Mouse (Mus musculus): ENCODE data around the gene Ppp1r9b. TPM values are rescaled to one million over a fixed set of nuclear protein-coding genes. Genes with fewer than 3 reads are reported as not detected.

The Ppp1r9b gene
- total and polyA plus RNA-seq, 2 experiments, result 2.6 to 3.6 TPM

DNA sequence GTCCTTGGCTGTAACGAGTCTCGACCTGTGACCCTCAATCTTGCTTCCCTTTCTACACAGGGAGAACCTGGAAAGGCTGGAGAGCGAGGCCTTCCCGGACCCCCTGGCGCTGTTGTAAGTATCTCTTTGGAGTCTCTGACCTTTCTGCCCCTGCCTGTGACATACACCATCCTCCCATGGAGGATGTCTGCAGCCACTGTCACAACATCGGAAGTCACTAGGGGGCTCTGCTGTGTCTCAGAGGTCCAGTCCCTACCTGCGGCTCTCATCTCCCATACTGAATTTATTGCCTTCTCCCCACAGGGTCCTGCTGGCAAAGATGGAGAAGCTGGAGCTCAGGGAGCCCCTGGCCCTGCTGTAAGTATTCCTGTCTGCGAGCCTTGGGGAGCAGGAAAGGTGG, 46.5 kb upstream of the Ppp1r9b start:
- TF ChIP-seq CTCF (IDR thresholded peaks at IDR 0.05; ENCODE audit: low read depth, low read length), result no peak
- no peak overlapping the region for H3K9ac ChIP-seq (ENCODE audit: low read depth, low read length)
- 18% methylated on average over 8 of the region's 8 CpGs for WGBS
- H3K27ac ChIP-seq (replicated peaks; ENCODE audit: insufficient read depth, low read depth, low read length), result no peak overlapping the region
- H3K79me2 ChIP-seq (ENCODE audit: control insufficient read depth, insufficient read depth, low read length), result no peaks in the 10 kb centered on the region
- no peaks in the 10 kb centered on the region for H3K36me3 ChIP-seq (ENCODE audit: control insufficient read depth, insufficient read depth, low read length)
- H3K4me1 ChIP-seq (ENCODE audit: control insufficient read depth, insufficient read depth, low read length), result no peaks in the 10 kb centered on the region
- H3K27me3 ChIP-seq (ENCODE audit: control insufficient read depth, insufficient read depth, low read length), result no peaks in the 10 kb centered on the region
- no peak for DNase-seq (ENCODE audit: extremely low read depth, low read depth, low spot score)
- H3K4me3 ChIP-seq (ENCODE audit: insufficient read depth, low read depth, low read length), result no peak overlapping the region

DNA sequence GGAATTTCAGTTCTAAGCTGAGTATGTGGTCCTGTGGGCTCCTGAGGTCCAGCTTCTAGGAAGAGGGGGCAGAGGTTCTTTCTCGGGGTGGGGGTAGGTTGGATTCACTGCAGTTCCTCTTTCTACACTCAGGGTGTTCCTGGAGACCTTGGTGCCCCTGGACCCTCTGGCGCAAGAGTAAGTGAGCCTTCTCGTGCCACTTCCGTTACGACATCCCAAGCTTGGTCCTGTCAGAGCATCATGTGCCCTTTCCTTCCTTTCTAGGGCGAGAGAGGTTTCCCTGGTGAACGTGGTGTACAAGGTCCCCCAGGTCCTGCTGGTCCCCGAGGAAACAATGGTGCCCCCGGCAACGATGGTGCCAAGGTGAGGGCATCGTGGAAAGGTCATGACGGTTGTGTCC, 45.6 kb upstream of the Ppp1r9b start:
- Histone ChIP-seq H3K36me3 (ENCODE audit: control insufficient read depth, insufficient read depth, low read length) (no peaks in the 10 kb centered on the region), H3K9ac (ENCODE audit: low read depth, low read length) (no peak overlapping the region), H3K79me2 (ENCODE audit: control insufficient read depth, insufficient read depth, low read length) (no peaks in the 10 kb centered on the region), H3K4me3 (ENCODE audit: insufficient read depth, low read depth, low read length) (no peak overlapping the region), H3K4me1 (ENCODE audit: control insufficient read depth, insufficient read depth, low read length) (no peaks in the 10 kb centered on the region), H3K27me3 (ENCODE audit: control insufficient read depth, insufficient read depth, low read length) (no peaks in the 10 kb centered on the region), H3K27ac (replicated peaks; ENCODE audit: insufficient read depth, low read depth, low read length) (no peak overlapping the region)
- TF ChIP-seq POLR2A (IDR thresholded peaks at IDR 0.05; ENCODE audit: extremely low read depth, insufficient read depth, low read length) (no peak), CTCF (IDR thresholded peaks at IDR 0.05; ENCODE audit: low read depth, low read length) (no peak)
- no peak for DNase-seq (ENCODE audit: extremely low read depth, low read depth, low spot score)
- 69% methylated on average over 12 of the region's 12 CpGs for WGBS

DNA sequence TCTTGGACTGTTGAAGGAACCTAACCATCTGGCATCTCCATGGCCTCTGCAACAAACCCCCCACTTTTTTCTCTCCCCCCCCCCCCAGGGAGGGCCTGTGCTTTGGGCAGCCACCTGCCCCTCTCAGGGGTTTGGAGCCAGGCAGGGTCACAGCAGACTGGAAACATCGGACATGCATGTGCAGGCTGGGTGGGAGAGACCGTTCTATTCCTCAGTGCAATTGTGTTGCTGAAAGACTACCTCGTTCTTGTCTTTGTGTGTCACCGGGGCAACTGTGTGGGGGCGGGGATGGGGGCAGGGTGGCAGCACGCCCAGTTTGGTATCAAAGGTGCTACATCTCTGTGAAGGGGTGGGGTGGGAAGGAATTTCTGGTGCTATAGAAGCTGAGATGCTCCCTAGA, 38.7 kb upstream of the Ppp1r9b start:
- no peaks in the 10 kb centered on the region for H3K27me3 ChIP-seq (ENCODE audit: control insufficient read depth, insufficient read depth, low read length)
- WGBS, result 23% methylated on average over 6 of the region's 6 CpGs
- DNase-seq (ENCODE audit: extremely low read depth, low read depth, low spot score), result no peak

DNA sequence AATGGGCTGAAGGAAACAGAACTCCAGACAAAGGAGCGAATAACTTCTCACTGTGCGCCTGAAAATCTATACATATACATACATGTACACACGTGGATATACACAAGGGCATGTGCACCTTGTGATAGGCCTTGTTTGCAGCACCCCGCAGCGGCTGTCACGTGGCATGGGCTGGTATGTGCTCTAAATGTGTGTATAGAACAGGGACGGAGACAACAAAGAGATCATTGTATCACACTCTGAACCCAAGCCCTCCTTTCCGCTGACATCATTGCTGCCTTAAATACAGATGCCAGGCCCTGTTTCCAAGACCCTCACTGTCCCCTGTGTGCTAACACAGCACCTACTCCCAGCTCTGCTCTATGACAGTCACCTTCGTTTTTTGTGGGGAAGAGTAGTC, 35.7 kb upstream of the Ppp1r9b start:
- Histone ChIP-seq H3K79me2 (ENCODE audit: control insufficient read depth, insufficient read depth, low read length) (no peaks in the 10 kb centered on the region), H3K4me1 (ENCODE audit: control insufficient read depth, insufficient read depth, low read length) (peaks cover 3% of the 10 kb centered on the region; the same call in 1 of the 2 replicates), H3K27me3 (ENCODE audit: control insufficient read depth, insufficient read depth, low read length) (no peaks in the 10 kb centered on the region), H3K4me3 (ENCODE audit: insufficient read depth, low read depth, low read length) (no peak overlapping the region), H3K36me3 (ENCODE audit: control insufficient read depth, insufficient read depth, low read length) (no peaks in the 10 kb centered on the region), H3K9ac (ENCODE audit: low read depth, low read length) (no peak overlapping the region), H3K27ac (replicated peaks; ENCODE audit: insufficient read depth, low read depth, low read length) (no peak overlapping the region)
- WGBS, result 84% methylated on average over 9 of the region's 9 CpGs
- TF ChIP-seq CTCF (IDR thresholded peaks at IDR 0.05; ENCODE audit: low read depth, low read length) (no peak), POLR2A (IDR thresholded peaks at IDR 0.05; ENCODE audit: extremely low read depth, insufficient read depth, low read length) (no peak)
- no peak for DNase-seq (ENCODE audit: extremely low read depth, low read depth, low spot score)

More for the DNA sequence above, 38.7 kb upstream of the Ppp1r9b start:
- H3K79me2 ChIP-seq (ENCODE audit: control insufficient read depth, insufficient read depth, low read length), result no peaks in the 10 kb centered on the region
- H3K4me3 ChIP-seq (ENCODE audit: insufficient read depth, low read depth, low read length), result no peak overlapping the region
- no peak overlapping the region for H3K27ac ChIP-seq (replicated peaks; ENCODE audit: insufficient read depth, low read depth, low read length)
- no peaks in the 10 kb centered on the region for H3K4me1 ChIP-seq (ENCODE audit: control insufficient read depth, insufficient read depth, low read length)
- TF ChIP-seq POLR2A (IDR thresholded peaks at IDR 0.05; ENCODE audit: extremely low read depth, insufficient read depth, low read length) (no peak), CTCF (IDR thresholded peaks at IDR 0.05; ENCODE audit: low read depth, low read length) (no peak)
- no peaks in the 10 kb centered on the region for H3K36me3 ChIP-seq (ENCODE audit: control insufficient read depth, insufficient read depth, low read length)
- H3K9ac ChIP-seq (ENCODE audit: low read depth, low read length), result no peak overlapping the region

DNA sequence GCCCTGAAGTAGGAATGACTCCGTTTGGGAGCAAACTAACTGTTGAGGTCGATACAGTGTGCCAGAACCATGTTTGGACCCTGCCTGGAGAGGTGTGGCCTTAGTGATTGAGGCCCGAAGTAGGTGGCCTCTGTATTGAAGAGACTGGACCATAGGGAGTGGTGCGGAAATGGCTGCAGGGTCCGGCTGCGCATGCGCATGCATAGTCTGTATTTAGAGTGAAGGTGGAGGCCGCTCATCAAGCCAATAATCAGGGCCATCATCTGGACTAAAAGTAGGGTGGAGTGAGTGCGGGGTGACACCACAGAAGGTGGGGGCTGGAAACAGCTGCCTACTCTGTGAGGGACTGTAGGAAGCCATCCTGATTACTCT, 33.2 kb upstream of the Ppp1r9b start:
- H3K36me3 ChIP-seq (ENCODE audit: control insufficient read depth, insufficient read depth, low read length), result no peaks in the 10 kb centered on the region
- H3K9ac ChIP-seq (ENCODE audit: low read depth, low read length), result no peak overlapping the region
- WGBS, result 80% methylated on average over 9 of the region's 9 CpGs
- no peak overlapping the region; the same call in 1 of the 2 replicates for H3K27ac ChIP-seq (replicated peaks; ENCODE audit: insufficient read depth, low read depth, low read length)
- peaks cover 3% of the 10 kb centered on the region; the same call in 1 of the 2 replicates for H3K4me1 ChIP-seq (ENCODE audit: control insufficient read depth, insufficient read depth, low read length)
- H3K27me3 ChIP-seq (ENCODE audit: control insufficient read depth, insufficient read depth, low read length), result no peaks in the 10 kb centered on the region
- DNase-seq (ENCODE audit: extremely low read depth, low read depth, low spot score), result no peak
- no peak for TF ChIP-seq CTCF (IDR thresholded peaks at IDR 0.05; ENCODE audit: low read depth, low read length)
- no peaks in the 10 kb centered on the region for H3K79me2 ChIP-seq (ENCODE audit: control insufficient read depth, insufficient read depth, low read length)
- no peak overlapping the region for H3K4me3 ChIP-seq (ENCODE audit: insufficient read depth, low read depth, low read length)

DNA sequence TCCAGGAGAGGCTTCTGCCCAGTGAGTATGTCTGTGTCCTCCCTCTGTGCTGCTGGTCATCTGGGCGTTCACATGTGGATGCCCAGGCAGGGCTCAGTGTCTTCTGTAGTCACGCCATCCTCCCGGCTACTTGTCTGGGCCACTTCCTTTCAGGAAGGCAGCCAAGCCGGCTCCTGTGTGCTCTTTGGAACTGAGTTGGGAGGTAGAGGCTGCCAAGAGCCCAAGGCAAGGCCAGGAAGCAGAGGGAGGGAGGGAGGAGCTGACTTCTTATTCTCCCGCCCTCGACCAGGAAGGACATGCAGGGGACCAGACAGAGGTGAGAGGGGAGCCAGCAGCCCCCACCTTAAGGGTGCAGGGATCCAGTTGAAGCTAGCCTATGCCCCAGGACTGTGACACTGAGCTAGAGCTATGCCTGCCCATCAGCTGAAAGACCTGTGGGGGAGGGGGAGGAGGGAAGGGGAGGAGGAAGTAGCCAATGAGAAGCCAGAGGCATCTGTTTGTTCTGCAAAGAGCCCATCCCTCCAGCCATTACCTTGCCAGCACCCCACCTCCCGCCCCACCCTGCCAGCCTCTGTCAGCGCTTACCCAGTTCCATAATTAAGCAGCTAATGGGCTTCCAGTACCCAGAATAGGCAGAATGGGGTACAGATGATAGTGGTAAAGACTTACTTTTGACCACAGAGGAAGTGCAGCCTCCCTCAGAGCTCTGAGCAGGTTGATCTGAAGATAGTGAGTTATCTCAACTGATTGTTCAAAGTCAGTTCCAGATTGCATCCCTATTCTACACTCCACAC, 32.6 kb upstream of the Ppp1r9b start:
- DNase-seq (ENCODE audit: extremely low read depth, low read depth, low spot score), result peak; percentile 47
- 0 out of 2 replicates have a peak overlapping the region, but pooled peaks have one; percentile 9 for H3K4me3 ChIP-seq (ENCODE audit: insufficient read depth, low read depth, low read length)
- TF ChIP-seq POLR2A (IDR thresholded peaks at IDR 0.05; ENCODE audit: extremely low read depth, insufficient read depth, low read length), result no peak
- no peak for TF ChIP-seq CTCF (IDR thresholded peaks at IDR 0.05; ENCODE audit: low read depth, low read length)

More for the DNA sequence above, 32.6 kb upstream of the Ppp1r9b start:
- no peaks in the 10 kb centered on the region for H3K36me3 ChIP-seq (ENCODE audit: control insufficient read depth, insufficient read depth, low read length)
- H3K4me1 ChIP-seq (ENCODE audit: control insufficient read depth, insufficient read depth, low read length), result peaks cover 3% of the 10 kb centered on the region; the same call in 1 of the 2 replicates
- H3K27ac ChIP-seq (replicated peaks; ENCODE audit: insufficient read depth, low read depth, low read length), result peak overlapping the region; percentile 32; the same call in 1 of the 2 replicates
- H3K9ac ChIP-seq (ENCODE audit: low read depth, low read length), result no peak overlapping the region; the same call in 1 of the 2 replicates
- H3K79me2 ChIP-seq (ENCODE audit: control insufficient read depth, insufficient read depth, low read length), result no peaks in the 10 kb centered on the region
- no peaks in the 10 kb centered on the region for H3K27me3 ChIP-seq (ENCODE audit: control insufficient read depth, insufficient read depth, low read length)
- 12% methylated on average over 8 of the region's 8 CpGs for WGBS
